Mouse (Mus musculus) forebrain, embryonic 11.5 days (tissue): ENCODE data around the gene Atg7. TPM values are rescaled to one million over a fixed set of nuclear protein-coding genes. Genes with fewer than 3 reads are reported as not detected.

Experiments
- ATAC-seq: fragments of 200-750 bp; cut with Nextera tagmentation; replicated peaks from 2 replicates; pipeline ENCODE4 v1.8.0; 2017; ENCODE audit warnings: moderate TSS enrichment; ENCODE audit not compliant: low FRiP score
- DNase-seq: peaks from one replicate; pipeline ENCODE4 v3.0.0-alpha.2; 2017; ENCODE audit warnings: low spot score
- H3K27ac ChIP-seq: fragments of 300-500 bp; sonication (generic); 2 replicates; pipeline ENCODE4 v1.5.1; 2014; ENCODE audit warnings: low read depth, low read length
- H3K27me3 ChIP-seq: fragments of 300-500 bp; sonication (generic); 2 replicates; pipeline ENCODE4 v1.6.1; 2014; ENCODE audit warnings: mild to moderate bottlenecking, low read length, mixed read lengths; ENCODE audit not compliant: control insufficient read depth, insufficient read depth
- H3K36me3 ChIP-seq: fragments of 300-500 bp; sonication (generic); 2 replicates; pipeline ENCODE4 v1.6.1; 2014; ENCODE audit warnings: mild to moderate bottlenecking, low read length, moderate library complexity, mixed read lengths; ENCODE audit not compliant: control insufficient read depth, insufficient read depth
- H3K4me1 ChIP-seq: fragments of 300-500 bp; sonication (generic); replicated peaks from 2 replicates; pipeline ENCODE4 v1.6.1; 2014; ENCODE audit warnings: low read length, mixed read lengths; ENCODE audit not compliant: control insufficient read depth, insufficient read depth
- H3K4me2 ChIP-seq: fragments of 300-500 bp; sonication (generic); 2 replicates; pipeline ENCODE4 v1.6.1; 2014; ENCODE audit warnings: low read depth, mild to moderate bottlenecking, low read length, moderate library complexity, mixed read lengths; ENCODE audit not compliant: severe bottlenecking
- H3K4me3 ChIP-seq: fragments of 300-500 bp; sonication (generic); 2 replicates; pipeline ENCODE4 v1.5.1; 2014; ENCODE audit warnings: low read depth, low read length
- H3K9ac ChIP-seq: fragments of 300-500 bp; sonication (generic); 2 replicates; pipeline ENCODE4 v1.6.1; 2014; ENCODE audit warnings: low read length
- H3K9me3 ChIP-seq: fragments of 300-500 bp; sonication (generic); 2 replicates; pipeline ENCODE4 v1.6.1; 2016; ENCODE audit warnings: low read length, mixed read lengths; ENCODE audit not compliant: control insufficient read depth
- WGBS: fragments of 180-500 bp; shearing (Covaris S2); extraction: QIAGEN DNeasy Blood & Tissue Kit; methylation state at CpG from one replicate; pipeline ENCODE4 v1.1.7; 2014; 5-methylcytosine and 5-hydroxymethylcytosine counted together
- polyA plus RNA-seq: library from polyadenylated mRNA; unstranded; fragments of >200 nt; fragmentation: Nextera tagmentation; extraction: Ambion mirVana; gene quantifications from 2 replicates; pipeline ENCODE4 v1.2.1, GENCODE M21; 2014

The Atg7 gene
- polyA plus RNA-seq, 1 experiment from 2014 or later: 20.3 TPM

- H3K9ac ChIP-seq: no peak overlapping the region
- H3K27ac ChIP-seq: no peak overlapping the region
- no peak overlapping the region for H3K4me2 ChIP-seq
- DNase-seq (no peak), ATAC-seq (no peak)
- H3K36me3 ChIP-seq: peaks cover 12% of the 10 kb centered on the region
- WGBS: 91% methylated on average over 3 of the region's 3 CpGs
- H3K27me3 ChIP-seq: no peaks in the 10 kb centered on the region
- H3K4me3 ChIP-seq: no peak overlapping the region
- no peaks in the 10 kb centered on the region for H3K9me3 ChIP-seq
- H3K4me1 ChIP-seq: 0 out of 2 replicates have a peak, but pooled peaks cover 2% of the 10 kb centered on the region
Measured at GRCm38 (mm10) chr6:114866078-114866477, 223.2 kb downstream of the Atg7 start.

- no peak overlapping the region for H3K4me3 ChIP-seq
- DNase-seq: no peak
- ATAC-seq: no peak
- H3K27ac ChIP-seq: no peak overlapping the region
- no peaks in the 10 kb centered on the region for H3K27me3 ChIP-seq
- H3K9ac ChIP-seq: no peak overlapping the region
- 0 out of 2 replicates have a peak, but pooled peaks cover 2% of the 10 kb centered on the region for H3K4me1 ChIP-seq
- H3K9me3 ChIP-seq: no peaks in the 10 kb centered on the region
- H3K4me2 ChIP-seq: no peak overlapping the region
- peaks cover 11% of the 10 kb centered on the region for H3K36me3 ChIP-seq
- WGBS: 85% methylated on average over 4 of the region's 4 CpGs
Measured at GRCm38 (mm10) chr6:114866619-114867018, 223.7 kb downstream of the Atg7 start.

- Histone ChIP-seq H3K36me3 (peaks cover 2% of the 10 kb centered on the region; the same call in 1 of the 2 replicates), H3K4me1 (peaks cover 10% of the 10 kb centered on the region), H3K27ac (no peak overlapping the region), H3K4me2 (no peak overlapping the region), H3K27me3 (no peaks in the 10 kb centered on the region), H3K9me3 (no peaks in the 10 kb centered on the region), H3K4me3 (no peak overlapping the region), H3K9ac (no peak overlapping the region)
- DNase-seq: no peak
- WGBS: 86% methylated on average over 7 of the region's 7 CpGs
- 0 out of 2 replicates have a peak, but pooled peaks have one; percentile 31 for ATAC-seq
Measured at GRCm38 (mm10) chr6:114868656-114869055, 225.8 kb downstream of the Atg7 start.

GRCm38 (mm10) chr6:114869501-114870076 lies 226.7 kb downstream of the Atg7 start:
- Histone ChIP-seq H3K4me1 (peaks cover 19% of the 10 kb centered on the region), H3K27me3 (no peaks in the 10 kb centered on the region), H3K4me2 (no peak overlapping the region), H3K4me3 (no peak overlapping the region), H3K36me3 (no peaks in the 10 kb centered on the region), H3K27ac (peak overlapping the region; percentile 31; the same call in 1 of the 2 replicates), H3K9ac (no peak overlapping the region), H3K9me3 (no peaks in the 10 kb centered on the region)
- no peak for DNase-seq
- WGBS: 81% methylated on average over 6 of the region's 6 CpGs
- no peak for ATAC-seq

GRCm38 (mm10) chr6:114871010-114871660 lies 228.2 kb downstream of the Atg7 start:
- Histone ChIP-seq H3K4me2 (no peak overlapping the region), H3K9me3 (no peaks in the 10 kb centered on the region), H3K27ac (no peak overlapping the region), H3K36me3 (no peaks in the 10 kb centered on the region), H3K4me1 (peaks cover 32% of the 10 kb centered on the region), H3K27me3 (no peaks in the 10 kb centered on the region), H3K9ac (no peak overlapping the region), H3K4me3 (no peak overlapping the region)
- ATAC-seq: no peak
- 89% methylated on average over 14 of the region's 14 CpGs for WGBS
- no peak for DNase-seq

GRCm38 (mm10) chr6:114873808-114874137 lies 230.9 kb downstream of the Atg7 start:
- Histone ChIP-seq H3K4me3 (peak overlapping the region; percentile 42), H3K4me2 (peak overlapping the region; percentile 83), H3K36me3 (no peaks in the 10 kb centered on the region), H3K27ac (peak overlapping the region; percentile 95), H3K9me3 (no peaks in the 10 kb centered on the region), H3K27me3 (no peaks in the 10 kb centered on the region), H3K4me1 (peaks cover 48% of the 10 kb centered on the region), H3K9ac (peak overlapping the region; percentile 75)
- DNase-seq (no peak), ATAC-seq (no peak)
- 71% methylated on average over 3 of the region's 3 CpGs for WGBS

GRCm38 (mm10) chr6:114874138-114874928 lies 231.4 kb downstream of the Atg7 start:
- Histone ChIP-seq H3K9ac (peak overlapping the region; percentile 75), H3K4me3 (peak overlapping the region; percentile 42), H3K9me3 (no peaks in the 10 kb centered on the region), H3K4me2 (peak overlapping the region; percentile 83), H3K36me3 (no peaks in the 10 kb centered on the region), H3K4me1 (peaks cover 51% of the 10 kb centered on the region), H3K27me3 (no peaks in the 10 kb centered on the region), H3K27ac (peak overlapping the region; percentile 95)
- WGBS: 8% methylated on average over 19 of the region's 19 CpGs
- peak; percentile 64 for ATAC-seq
- no peak for DNase-seq

- peak; percentile 97 for DNase-seq
Measured at GRCm38 (mm10) chr6:114875018-114875558, 232.2 kb downstream of the Atg7 start.

More at GRCm38 (mm10) chr6:114875018-114875558, 232.2 kb downstream of the Atg7 start:
- peak overlapping the region; percentile 95 for H3K27ac ChIP-seq
- WGBS: under 1% methylated on average over 18 of the region's 18 CpGs
- peaks cover 50% of the 10 kb centered on the region for H3K4me1 ChIP-seq
- H3K9me3 ChIP-seq: no peaks in the 10 kb centered on the region
- peak overlapping the region; percentile 75 for H3K9ac ChIP-seq
- peak; percentile 85 for ATAC-seq
- H3K27me3 ChIP-seq: no peaks in the 10 kb centered on the region
- no peaks in the 10 kb centered on the region for H3K36me3 ChIP-seq
- peak overlapping the region; percentile 83 for H3K4me2 ChIP-seq
- peak overlapping the region; percentile 42 for H3K4me3 ChIP-seq
